Mouse (Mus musculus): ENCODE measurements at regions not wholly inside any gene's neighbourhood (a gene's known extent, or its start where the extent isn't known, plus 50 kb on each side); places are given as distances from the start of the nearest gene placed in this dataset.
"Not testable (repeated sequence)": the region's sequence is repeated elsewhere in the genome, so short reads cannot be mapped to it uniquely, and the experiment has no call there.

- DNase-seq (ENCODE audit: low read depth, low spot score), result peak; percentile 79
These were observed 317.7 kb upstream of the Nwd2 start for GRCm38 (mm10) chr5:63331186-63331585.

- no peak for DNase-seq (ENCODE audit: low read depth, low spot score)
These were observed 297.8 kb upstream of the Nwd2 start for GRCm38 (mm10) chr5:63351108-63351507.

GRCm38 (mm10) chr5:63391956-63392355, 256.9 kb upstream of the Nwd2 start:
- peak; percentile 82 for DNase-seq (ENCODE audit: low read depth, low spot score)

GRCm38 (mm10) chr5:63397963-63398362, 250.9 kb upstream of the Nwd2 start:
- DNase-seq (ENCODE audit: low read depth, low spot score), result no peak

- DNase-seq (ENCODE audit: low read depth, low spot score), result no peak
These were observed 218.7 kb upstream of the Nwd2 start for GRCm38 (mm10) chr5:63430167-63430566.

- DNase-seq (ENCODE audit: low read depth, low spot score), result no peak
These were observed 204.5 kb upstream of the Nwd2 start for GRCm38 (mm10) chr5:63444407-63444806.

DNA sequence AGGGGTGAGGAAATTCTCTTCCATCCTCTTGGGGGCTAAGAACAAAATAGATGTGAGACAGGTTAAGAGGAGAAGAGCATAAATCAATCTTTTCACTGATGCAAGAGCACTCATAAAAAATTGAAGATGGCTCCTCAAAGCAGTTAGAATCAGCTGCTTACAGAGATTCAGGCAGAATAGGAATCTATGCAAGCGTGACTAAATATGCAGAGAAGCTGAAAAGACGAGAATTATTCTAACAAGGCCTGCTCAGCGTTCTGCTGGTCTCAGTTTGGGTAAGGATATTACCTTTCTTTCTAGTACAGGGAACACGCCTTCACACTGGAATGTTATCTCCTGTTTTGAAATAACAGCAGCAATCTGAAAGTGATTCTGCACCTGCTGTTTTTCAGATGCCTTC, 203.7 kb upstream of the Nwd2 start:
- peak; percentile 31 for DNase-seq (ENCODE audit: low read depth, low spot score)

- DNase-seq (ENCODE audit: low read depth, low spot score), result no peak
These were observed 180.2 kb upstream of the Nwd2 start for GRCm38 (mm10) chr5:63468526-63469268.

- peak; percentile 38 for DNase-seq (ENCODE audit: low read depth, low spot score)
These were observed 179.2 kb upstream of the Nwd2 start for GRCm38 (mm10) chr5:63469701-63470100.

DNA sequence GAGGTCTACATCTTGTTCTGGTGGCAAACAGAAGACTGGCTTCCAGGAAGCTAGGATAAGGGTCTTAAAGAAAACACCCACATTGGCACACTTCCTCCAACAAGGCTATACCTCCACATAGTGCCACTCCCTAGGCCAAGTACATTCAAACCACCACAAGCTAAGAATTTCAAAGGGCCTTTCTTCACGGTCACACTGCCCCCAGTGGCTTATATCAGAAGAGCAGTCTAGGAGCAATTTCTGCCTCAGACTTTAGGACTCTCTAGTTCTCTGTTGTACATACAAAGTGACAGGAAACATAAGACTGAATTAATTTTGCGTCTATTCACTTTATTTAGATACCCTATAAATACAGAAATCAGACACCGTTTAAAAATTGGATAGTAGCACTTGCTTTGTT, 175.7 kb upstream of the Nwd2 start:
- DNase-seq (ENCODE audit: low read depth, low spot score), result no peak

- DNase-seq (ENCODE audit: low read depth, low spot score), result no peak
These were observed 172.5 kb upstream of the Nwd2 start for GRCm38 (mm10) chr5:63476240-63476973.

DNA sequence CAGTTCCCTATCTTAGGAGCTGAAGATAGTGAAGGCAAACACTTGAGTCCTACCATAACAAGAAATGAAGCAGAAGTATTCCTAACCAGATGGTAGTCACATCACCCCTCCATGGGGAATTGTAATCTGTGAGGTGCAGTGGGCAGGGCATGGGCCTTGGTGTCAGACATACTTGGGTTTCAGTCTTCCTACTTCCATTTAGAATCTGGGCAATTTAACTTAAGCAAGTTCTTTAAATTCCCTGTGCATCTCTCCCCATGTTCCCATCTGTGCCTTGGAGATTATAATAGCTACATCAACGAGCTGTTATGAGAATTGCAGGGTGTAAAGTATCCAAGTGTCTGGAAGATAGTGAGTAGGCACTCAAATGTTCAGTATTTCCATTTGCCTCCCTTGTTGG, 149.9 kb upstream of the Nwd2 start:
- peak; percentile 91 for DNase-seq (ENCODE audit: low read depth, low spot score)

DNA sequence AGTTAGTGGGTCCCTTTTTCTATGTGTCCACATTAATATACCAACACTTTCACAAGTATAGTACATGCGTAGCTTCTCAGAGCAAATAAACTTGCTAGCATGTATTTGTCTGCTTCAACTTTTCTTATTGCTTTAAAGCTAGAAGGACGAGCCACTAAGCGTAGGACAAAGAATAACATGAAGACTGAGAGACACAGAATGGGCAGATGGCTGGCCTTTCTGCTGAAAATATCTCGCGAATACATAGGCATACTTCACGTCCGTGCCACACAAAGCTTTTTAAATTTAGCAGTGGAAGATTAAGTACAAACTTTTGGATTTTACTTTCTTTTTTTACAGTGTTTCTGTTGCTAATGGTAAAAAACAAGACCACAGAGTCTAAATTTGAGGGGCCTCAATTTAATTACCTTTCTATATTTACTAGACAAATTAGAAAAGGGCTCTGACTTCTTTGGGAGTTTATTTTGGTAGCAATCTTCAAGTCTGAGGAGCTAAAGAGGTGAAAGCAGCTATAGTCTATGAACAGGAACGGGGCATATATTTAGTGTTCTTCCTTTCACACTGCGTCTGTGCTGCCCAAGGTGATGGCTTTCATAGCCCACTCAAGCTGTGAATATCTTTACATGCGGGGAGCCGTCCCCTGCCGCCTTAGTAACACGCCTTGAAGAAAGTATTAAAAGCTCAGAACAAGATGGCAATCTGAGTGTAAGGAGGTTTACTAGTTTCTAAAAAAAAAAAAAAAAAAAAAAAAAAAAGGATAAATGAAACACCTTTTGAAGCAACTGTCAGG, 145.7 kb upstream of the Nwd2 start:
- DNase-seq (ENCODE audit: low read depth, low spot score), result peak; percentile 78

DNA sequence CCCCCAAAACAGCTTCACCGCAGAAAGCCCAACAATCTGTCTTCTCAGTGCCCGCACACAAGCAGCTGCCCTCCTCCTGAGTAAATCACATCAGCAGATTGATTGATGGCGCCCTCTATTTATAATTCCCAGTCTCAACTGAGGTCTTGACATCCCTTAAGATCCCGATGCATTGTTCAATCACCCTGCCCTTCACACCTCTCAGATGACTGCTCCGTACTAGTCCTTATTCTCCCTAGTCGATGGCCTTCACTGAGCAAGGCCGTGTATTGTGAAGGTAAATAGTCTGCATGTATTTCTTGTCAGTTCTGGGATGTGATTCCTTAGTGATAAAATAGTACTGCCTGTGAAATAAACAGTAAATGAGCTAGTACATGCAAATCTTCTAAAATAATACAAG, 114.7 kb upstream of the Nwd2 start:
- no peak for DNase-seq (ENCODE audit: low read depth, low spot score)

DNA sequence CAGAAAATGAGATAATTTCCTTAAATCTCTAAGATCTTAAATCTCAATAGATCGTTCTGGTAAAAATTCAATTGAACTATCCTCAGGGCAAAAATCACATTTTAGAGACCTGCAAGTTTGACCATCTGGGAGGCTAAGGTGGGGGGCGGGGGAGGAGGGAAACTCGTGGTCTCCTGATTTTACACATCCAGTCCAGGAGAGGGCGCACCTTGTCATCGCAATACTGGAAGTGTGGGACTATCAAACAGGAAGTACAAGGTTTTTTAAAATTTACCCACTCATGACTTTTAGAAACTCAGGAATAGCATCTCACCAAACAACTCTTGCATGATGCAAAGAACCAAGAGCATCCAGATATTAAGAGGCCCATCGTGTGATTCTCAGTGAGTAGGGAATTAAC, 108.4 kb upstream of the Nwd2 start:
- DNase-seq (ENCODE audit: low read depth, low spot score), result no peak

- no peak for DNase-seq (ENCODE audit: low read depth, low spot score)
These were observed 103.4 kb upstream of the Nwd2 start for GRCm38 (mm10) chr5:63545482-63545881.

GRCm38 (mm10) chr5:63565891-63566290, 83.0 kb upstream of the Nwd2 start:
- DNase-seq (ENCODE audit: low read depth, low spot score), result not testable (repeated sequence)

- DNase-seq (ENCODE audit: low read depth, low spot score), result no peak
These were observed 73.5 kb upstream of the Nwd2 start for GRCm38 (mm10) chr5:63575401-63575800.

GRCm38 (mm10) chr5:63579409-63579808, 69.5 kb upstream of the Nwd2 start:
- DNase-seq (ENCODE audit: low read depth, low spot score), result peak; percentile 40

DNA sequence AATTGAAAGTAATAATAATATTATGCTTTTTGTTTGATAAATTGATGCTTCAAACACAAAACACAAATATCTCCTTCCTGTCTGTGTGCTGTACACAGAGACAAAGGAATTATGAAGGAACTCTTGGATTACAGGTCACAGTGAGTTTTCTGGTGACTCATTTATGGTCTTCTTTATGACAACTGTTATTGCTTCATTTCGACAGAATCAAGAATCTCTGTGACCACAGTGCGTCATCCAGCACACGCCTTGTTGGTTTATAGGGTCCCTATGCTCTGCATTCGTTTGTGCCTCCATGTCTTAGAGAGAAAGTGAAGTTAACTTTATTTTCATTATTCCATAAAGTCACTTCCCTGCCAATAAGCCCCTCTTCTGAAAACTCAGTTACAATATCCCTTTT, 61.9 kb upstream of the Nwd2 start:
- DNase-seq (ENCODE audit: low read depth, low spot score), result no peak

DNA sequence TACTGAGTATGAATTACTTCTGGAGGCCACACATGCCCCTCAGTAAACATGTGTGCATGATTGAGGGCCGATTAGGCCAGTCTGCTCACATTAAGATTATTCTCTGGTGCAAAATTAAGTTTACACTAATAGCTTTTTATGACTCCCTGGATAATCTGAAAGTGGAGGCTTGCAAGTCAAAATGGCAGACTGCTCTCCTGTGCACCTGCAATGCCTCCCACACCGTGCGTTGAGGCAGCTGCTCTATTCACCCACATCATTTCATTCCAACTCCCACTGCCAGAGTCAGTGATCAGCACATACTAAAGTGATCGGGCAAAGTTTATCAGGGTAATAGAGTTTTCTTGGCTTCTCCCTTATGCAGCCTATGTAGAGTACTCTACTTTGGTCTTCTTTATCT, 61.0 kb upstream of the Nwd2 start:
- no peak for DNase-seq (ENCODE audit: low read depth, low spot score)

Data from telencephalon, adult 2 months (tissue).